Mouse (Mus musculus): ENCODE measurements around the gene Ppp1r37. TPM values are rescaled to one million over a fixed set of nuclear protein-coding genes. Genes with fewer than 3 reads are reported as not detected.

Gene Ppp1r37
- polyA plus RNA-seq, 1 experiment from 2014 or later: 12.9 TPM

DNA sequence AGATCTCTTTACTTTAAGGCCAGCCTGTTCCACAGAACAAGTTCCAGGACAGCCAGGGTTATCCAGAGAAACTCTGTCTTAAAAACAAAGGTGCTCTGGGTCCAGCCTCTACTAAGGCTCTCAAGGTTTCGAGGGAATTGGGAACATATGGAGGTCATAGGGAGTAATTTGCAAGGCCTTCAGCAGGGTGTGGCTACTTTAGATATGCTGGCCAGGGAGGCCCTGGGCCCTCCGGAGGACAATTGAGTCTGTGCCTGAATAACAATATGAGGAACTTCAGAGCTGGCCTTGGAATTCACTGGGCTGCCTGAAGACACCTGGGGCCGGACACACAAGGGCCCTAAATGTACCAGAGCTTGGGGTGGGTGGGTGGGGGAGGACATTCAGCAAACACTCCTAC is 12.7 kb upstream of the Ppp1r37 start:
- no peak overlapping the region for H3K27ac ChIP-seq
- H3K4me3 ChIP-seq (replicated peaks; ENCODE audit: low read length): no peak overlapping the region
- peaks cover 50% of the 10 kb centered on the region for H3K27me3 ChIP-seq (ENCODE audit: control insufficient read depth, insufficient read depth, low read length)
- no peak for ATAC-seq (ENCODE audit: low FRiP score)
- H3K9me3 ChIP-seq (ENCODE audit: control insufficient read depth, low read length): no peaks in the 10 kb centered on the region
- H3K36me3 ChIP-seq (replicated peaks; ENCODE audit: control insufficient read depth, insufficient read depth): peaks cover 8% of the 10 kb centered on the region
- peaks cover 20% of the 10 kb centered on the region for H3K4me1 ChIP-seq (replicated peaks; ENCODE audit: control insufficient read depth, insufficient read depth, low read length)
- H3K4me2 ChIP-seq (replicated peaks): no peak overlapping the region
- H3K9ac ChIP-seq: no peak overlapping the region
- DNase-seq (ENCODE audit: low spot score): no peak
- WGBS: 61% methylated on average over 3 of the region's 3 CpGs

DNA sequence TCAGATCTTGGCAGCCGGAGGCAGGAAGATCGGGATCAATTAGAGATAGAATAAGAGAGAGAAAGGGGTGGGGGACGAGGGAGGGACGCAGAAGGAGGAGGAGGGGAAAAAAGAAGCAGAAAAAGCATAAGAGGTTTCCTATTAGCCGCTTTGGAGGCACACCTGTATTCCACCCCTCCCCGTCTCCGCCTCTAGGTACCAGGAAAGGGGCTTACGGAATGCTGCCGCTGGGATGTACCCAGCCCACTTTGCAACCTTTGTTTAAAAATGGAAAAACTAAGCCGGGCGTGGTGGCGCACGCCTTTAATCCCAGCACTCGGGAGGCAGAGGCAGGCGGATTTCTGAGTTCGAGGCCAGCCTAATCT is 10.9 kb upstream of the Ppp1r37 start:
- Histone ChIP-seq H3K27ac (peak overlapping the region; percentile 58), H3K4me2 (replicated peaks) (peak overlapping the region; percentile 87), H3K4me3 (replicated peaks; ENCODE audit: low read length) (peak overlapping the region; percentile 75), H3K4me1 (replicated peaks; ENCODE audit: control insufficient read depth, insufficient read depth, low read length) (peaks cover 20% of the 10 kb centered on the region), H3K27me3 (ENCODE audit: control insufficient read depth, insufficient read depth, low read length) (peaks cover 38% of the 10 kb centered on the region), H3K36me3 (replicated peaks; ENCODE audit: control insufficient read depth, insufficient read depth) (peaks cover 9% of the 10 kb centered on the region), H3K9me3 (ENCODE audit: control insufficient read depth, low read length) (no peaks in the 10 kb centered on the region), H3K9ac (peak overlapping the region; percentile 63)
- DNase-seq (ENCODE audit: low spot score) (no peak), ATAC-seq (ENCODE audit: low FRiP score) (no peak; the same call in 1 of the 2 replicates)
- WGBS: 29% methylated on average over 15 of the region's 16 CpGs

DNA sequence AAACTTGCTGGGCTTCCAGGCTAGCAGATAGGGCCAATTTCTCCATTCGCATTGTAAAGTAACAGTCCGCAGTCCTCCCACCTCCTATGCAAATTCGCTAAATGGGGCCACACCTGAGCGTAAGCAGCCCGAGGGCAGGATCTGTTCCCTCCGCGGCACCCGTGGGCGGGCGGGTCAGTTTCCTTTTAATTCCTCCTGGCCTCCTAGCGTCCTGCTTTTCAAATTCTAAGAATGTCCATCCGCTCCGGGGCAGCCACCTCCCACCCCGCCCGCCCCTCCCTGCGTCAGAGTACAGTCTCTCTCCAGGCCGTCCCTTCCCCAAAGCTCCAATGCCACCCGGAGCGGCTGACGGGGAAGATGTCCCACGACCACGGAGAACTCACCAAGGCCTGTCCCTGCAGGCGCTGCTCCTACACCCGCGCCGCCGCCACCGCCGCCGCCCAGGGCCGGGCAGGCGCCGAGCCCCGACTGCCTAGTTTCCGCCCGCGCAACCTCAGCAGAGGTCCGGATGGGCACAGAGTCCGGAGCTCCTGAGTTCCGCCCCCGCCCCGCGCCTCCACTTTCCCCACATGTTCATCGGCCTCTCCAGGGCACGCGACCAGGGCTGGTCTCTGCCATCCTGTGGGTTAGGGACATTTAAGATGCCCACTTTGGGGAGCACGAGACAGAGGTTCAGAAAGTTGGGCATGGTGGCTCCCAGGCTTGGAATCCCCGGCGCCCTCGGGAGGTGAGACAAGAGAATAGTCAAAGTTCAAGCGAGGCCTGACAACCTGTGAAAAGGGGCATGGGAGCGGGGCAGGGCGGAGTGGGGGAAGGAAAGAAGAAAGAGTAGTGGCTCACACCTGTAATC is 10.3 kb upstream of the Ppp1r37 start:
- Histone ChIP-seq H3K36me3 (replicated peaks; ENCODE audit: control insufficient read depth, insufficient read depth) (peaks cover 13% of the 10 kb centered on the region), H3K4me1 (replicated peaks; ENCODE audit: control insufficient read depth, insufficient read depth, low read length) (peaks cover 20% of the 10 kb centered on the region), H3K9ac (peak overlapping the region; percentile 63), H3K27me3 (ENCODE audit: control insufficient read depth, insufficient read depth, low read length) (peaks cover 32% of the 10 kb centered on the region), H3K4me3 (replicated peaks; ENCODE audit: low read length) (peak overlapping the region; percentile 75), H3K4me2 (replicated peaks) (peak overlapping the region; percentile 87), H3K27ac (peak overlapping the region; percentile 58), H3K9me3 (ENCODE audit: control insufficient read depth, low read length) (no peaks in the 10 kb centered on the region)
- DNase-seq (ENCODE audit: low spot score) (peak; percentile 79), ATAC-seq (ENCODE audit: low FRiP score) (peak; percentile 87)
- WGBS: under 1% methylated on average over 53 of the region's 53 CpGs

DNA sequence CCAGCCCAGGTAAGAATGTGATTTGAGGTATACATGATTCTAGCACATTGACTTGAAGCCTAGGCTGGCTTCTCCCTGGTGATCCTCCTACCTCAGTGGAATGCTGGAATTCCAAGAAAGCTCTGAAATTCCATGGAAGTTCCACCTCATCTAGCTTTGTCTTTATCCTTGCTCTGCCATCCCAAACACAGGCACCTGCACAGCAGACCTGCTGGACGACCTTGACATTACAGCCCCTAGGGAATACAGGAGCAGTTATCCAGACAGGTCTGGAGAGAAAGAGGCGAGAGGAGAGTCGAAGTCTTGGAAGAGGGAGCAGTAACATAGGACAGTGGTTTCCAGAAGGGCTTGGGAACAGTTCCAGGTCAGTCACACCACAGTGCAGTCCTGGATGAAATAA is 6.8 kb upstream of the Ppp1r37 start:
- Histone ChIP-seq H3K9me3 (ENCODE audit: control insufficient read depth, low read length) (no peaks in the 10 kb centered on the region), H3K4me2 (replicated peaks) (no peak overlapping the region), H3K27me3 (ENCODE audit: control insufficient read depth, insufficient read depth, low read length) (no peaks in the 10 kb centered on the region), H3K27ac (no peak overlapping the region), H3K9ac (no peak overlapping the region), H3K4me1 (replicated peaks; ENCODE audit: control insufficient read depth, insufficient read depth, low read length) (peaks cover 12% of the 10 kb centered on the region), H3K36me3 (replicated peaks; ENCODE audit: control insufficient read depth, insufficient read depth) (peaks cover 25% of the 10 kb centered on the region), H3K4me3 (replicated peaks; ENCODE audit: low read length) (no peak overlapping the region)
- whole genome bisulfite sequencing: 92% methylated on average over 3 of the region's 3 CpGs
- no peak for ATAC-seq (ENCODE audit: low FRiP score)
- no peak for DNase-seq (ENCODE audit: low spot score)

DNA sequence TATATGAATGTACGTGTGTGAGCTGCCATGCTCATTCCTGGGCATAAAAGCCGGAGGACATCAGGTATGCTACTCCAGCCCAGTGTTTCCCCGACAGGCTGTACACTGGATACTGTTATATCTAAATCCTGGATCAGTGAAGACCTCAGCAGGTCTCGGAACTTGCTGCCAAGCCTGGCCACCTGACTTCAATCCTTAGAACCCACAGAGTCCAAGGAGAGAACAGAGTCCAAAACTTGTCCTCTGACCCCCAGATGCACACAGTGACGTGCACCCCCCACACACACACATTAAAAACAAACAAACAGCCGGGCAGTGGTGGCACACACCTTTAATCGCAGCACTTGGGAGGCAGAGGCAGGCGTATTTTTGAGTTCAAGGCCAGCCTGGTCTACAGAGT is 4.5 kb upstream of the Ppp1r37 start:
- Histone ChIP-seq H3K27me3 (ENCODE audit: control insufficient read depth, insufficient read depth, low read length) (no peaks in the 10 kb centered on the region), H3K9ac (no peak overlapping the region), H3K4me3 (replicated peaks; ENCODE audit: low read length) (no peak overlapping the region), H3K4me1 (replicated peaks; ENCODE audit: control insufficient read depth, insufficient read depth, low read length) (peaks cover 15% of the 10 kb centered on the region), H3K36me3 (replicated peaks; ENCODE audit: control insufficient read depth, insufficient read depth) (peaks cover 32% of the 10 kb centered on the region), H3K27ac (no peak overlapping the region), H3K4me2 (replicated peaks) (no peak overlapping the region), H3K9me3 (ENCODE audit: control insufficient read depth, low read length) (no peaks in the 10 kb centered on the region)
- 96% methylated on average over 8 of the region's 8 CpGs for WGBS
- no peak for DNase-seq (ENCODE audit: low spot score)
- no peak for ATAC-seq (ENCODE audit: low FRiP score)

DNA sequence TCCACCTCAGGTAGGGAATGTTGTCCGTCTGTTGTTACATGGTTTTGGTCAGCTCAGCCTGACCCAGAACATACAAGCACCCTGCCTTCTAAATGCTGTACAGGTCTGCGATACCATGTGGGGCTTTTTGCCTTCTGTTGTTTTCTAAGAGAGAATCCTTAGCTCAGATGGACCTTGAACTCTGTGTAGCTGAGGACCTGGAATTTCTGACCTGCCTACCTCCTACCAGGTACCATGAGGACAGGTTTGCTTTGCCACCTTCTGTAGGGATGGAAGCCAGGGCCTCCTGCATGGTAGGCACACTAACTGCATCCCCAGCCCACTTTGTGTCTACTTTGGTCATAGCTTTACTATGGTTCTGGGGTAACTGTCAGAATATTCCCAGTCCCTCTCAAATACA is 2.9 kb upstream of the Ppp1r37 start:
- H3K9me3 ChIP-seq (ENCODE audit: control insufficient read depth, low read length): no peaks in the 10 kb centered on the region
- no peak for DNase-seq (ENCODE audit: low spot score)
- no peak overlapping the region for H3K4me3 ChIP-seq (replicated peaks; ENCODE audit: low read length)
- H3K36me3 ChIP-seq (replicated peaks; ENCODE audit: control insufficient read depth, insufficient read depth): peaks cover 32% of the 10 kb centered on the region
- no peak overlapping the region for H3K4me2 ChIP-seq (replicated peaks)
- no peaks in the 10 kb centered on the region for H3K27me3 ChIP-seq (ENCODE audit: control insufficient read depth, insufficient read depth, low read length)
- peaks cover 12% of the 10 kb centered on the region for H3K4me1 ChIP-seq (replicated peaks; ENCODE audit: control insufficient read depth, insufficient read depth, low read length)
- 98% methylated on average over 2 of the region's 2 CpGs for WGBS
- ATAC-seq (ENCODE audit: low FRiP score): no peak
- H3K27ac ChIP-seq: no peak overlapping the region
- H3K9ac ChIP-seq: no peak overlapping the region

DNA sequence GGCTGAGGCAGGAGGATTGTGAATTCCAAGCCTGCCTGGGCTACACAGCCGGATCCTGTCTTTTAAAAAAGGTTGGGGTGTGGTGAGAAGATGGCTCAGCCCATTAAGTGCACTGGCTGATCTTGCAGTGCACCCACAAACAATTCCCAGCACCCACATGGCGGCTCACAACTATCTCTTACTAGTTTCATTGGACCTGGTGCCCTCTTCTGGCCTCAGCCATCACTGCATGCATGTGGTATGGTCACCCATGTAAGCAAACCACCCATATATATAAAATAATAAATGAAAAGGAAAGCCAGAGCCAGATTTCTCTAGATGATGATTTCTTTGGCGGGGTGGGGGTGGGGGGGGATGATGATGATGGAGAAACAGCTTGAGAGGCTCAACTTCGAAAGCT is 1.6 kb upstream of the Ppp1r37 start:
- 90% methylated on average over 4 of the region's 4 CpGs for WGBS
- no peak for ATAC-seq (ENCODE audit: low FRiP score)
- no peak overlapping the region for H3K9ac ChIP-seq

DNA sequence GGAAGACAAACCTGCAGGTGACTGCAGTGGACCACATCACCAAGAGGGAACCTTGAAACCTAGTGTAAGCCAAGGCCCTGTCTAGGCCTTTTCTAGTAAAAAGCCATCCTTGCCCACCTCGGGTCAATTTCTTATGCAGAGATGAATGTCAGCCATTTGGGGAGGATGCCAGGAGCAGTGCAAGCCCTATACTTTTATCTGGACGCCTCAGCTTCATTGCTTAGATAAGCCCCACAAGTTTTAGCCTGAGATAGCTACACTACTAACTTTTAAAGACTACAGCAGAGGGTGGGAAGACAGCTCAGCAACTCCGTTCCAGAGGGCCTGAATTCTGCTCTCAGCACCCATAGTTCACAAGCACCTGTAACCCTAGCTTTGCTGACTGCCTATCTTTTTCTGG is 1.0 kb upstream of the Ppp1r37 start:
- DNase-seq (ENCODE audit: low spot score): no peak
- WGBS: 93% methylated on average over 3 of the region's 3 CpGs
- no peak for ATAC-seq (ENCODE audit: low FRiP score)
- Histone ChIP-seq H3K36me3 (replicated peaks; ENCODE audit: control insufficient read depth, insufficient read depth) (peaks cover 24% of the 10 kb centered on the region), H3K9ac (no peak overlapping the region), H3K4me1 (replicated peaks; ENCODE audit: control insufficient read depth, insufficient read depth, low read length) (peaks cover 32% of the 10 kb centered on the region), H3K27me3 (ENCODE audit: control insufficient read depth, insufficient read depth, low read length) (no peaks in the 10 kb centered on the region), H3K9me3 (ENCODE audit: control insufficient read depth, low read length) (no peaks in the 10 kb centered on the region), H3K27ac (no peak overlapping the region), H3K4me3 (replicated peaks; ENCODE audit: low read length) (no peak overlapping the region), H3K4me2 (replicated peaks) (no peak overlapping the region)

More for the DNA sequence above, 1.6 kb upstream of the Ppp1r37 start:
- no peak for DNase-seq (ENCODE audit: low spot score)
- Histone ChIP-seq H3K4me1 (replicated peaks; ENCODE audit: control insufficient read depth, insufficient read depth, low read length) (peaks cover 26% of the 10 kb centered on the region), H3K27me3 (ENCODE audit: control insufficient read depth, insufficient read depth, low read length) (no peaks in the 10 kb centered on the region), H3K36me3 (replicated peaks; ENCODE audit: control insufficient read depth, insufficient read depth) (peaks cover 28% of the 10 kb centered on the region), H3K4me3 (replicated peaks; ENCODE audit: low read length) (no peak overlapping the region), H3K9me3 (ENCODE audit: control insufficient read depth, low read length) (no peaks in the 10 kb centered on the region), H3K27ac (no peak overlapping the region), H3K4me2 (replicated peaks) (no peak overlapping the region)

DNA sequence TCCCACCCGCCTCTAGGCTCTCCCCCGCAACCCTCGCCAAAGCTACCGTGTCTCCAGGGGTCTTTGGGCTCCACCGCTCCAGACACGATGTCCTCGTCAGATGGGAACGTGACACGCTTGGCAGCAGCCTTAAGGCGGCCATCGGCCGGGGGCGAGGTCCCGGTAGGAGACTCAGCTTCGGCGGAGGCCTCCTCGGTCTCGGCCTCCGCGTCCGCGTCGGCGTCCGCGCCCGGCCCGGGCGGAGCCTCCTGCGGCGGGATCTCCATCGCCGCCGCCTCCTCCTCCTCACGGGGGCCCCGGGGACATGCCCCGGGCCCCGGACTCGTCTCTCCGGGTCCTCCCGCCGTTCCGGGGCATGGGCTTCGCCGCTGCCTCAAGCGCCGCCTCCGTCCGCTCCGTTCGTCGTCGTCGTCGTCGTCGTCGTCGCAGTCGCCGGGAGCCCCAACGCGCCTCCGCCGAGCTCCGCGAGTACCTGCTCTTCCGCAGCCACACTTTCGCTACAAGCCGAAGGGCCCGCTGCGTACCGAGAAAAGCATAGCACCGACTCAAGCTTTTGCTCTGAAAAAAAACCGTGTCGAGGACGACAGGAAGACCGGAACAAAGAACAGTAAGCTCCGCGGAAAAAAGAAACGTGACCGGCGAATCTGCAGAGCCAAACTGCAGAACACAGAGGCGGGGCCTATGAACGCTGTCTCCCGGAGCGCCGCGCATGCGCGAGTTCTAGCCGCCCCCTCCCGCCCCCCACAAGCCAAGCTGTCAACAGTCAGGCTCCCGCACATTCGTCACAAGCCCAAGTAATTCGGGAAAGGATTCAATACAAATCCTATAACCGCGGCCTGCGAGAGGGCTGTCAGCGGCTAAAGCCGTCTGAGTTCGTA is 872 bp downstream of the Ppp1r37 start:
- Histone ChIP-seq H3K27me3 (ENCODE audit: control insufficient read depth, insufficient read depth, low read length) (no peaks in the 10 kb centered on the region), H3K36me3 (replicated peaks; ENCODE audit: control insufficient read depth, insufficient read depth) (peaks cover 18% of the 10 kb centered on the region), H3K4me2 (replicated peaks) (peak overlapping the region; percentile 97), H3K4me1 (replicated peaks; ENCODE audit: control insufficient read depth, insufficient read depth, low read length) (peaks cover 36% of the 10 kb centered on the region), H3K9ac (peak overlapping the region; percentile 96), H3K4me3 (replicated peaks; ENCODE audit: low read length) (peak overlapping the region; percentile 99), H3K9me3 (ENCODE audit: control insufficient read depth, low read length) (no peaks in the 10 kb centered on the region), H3K27ac (peak overlapping the region; percentile 98)
- DNase-seq (ENCODE audit: low spot score): peak; percentile 98
- ATAC-seq (ENCODE audit: low FRiP score): peak; percentile 92
- under 1% methylated on average over 97 of the region's 102 CpGs for WGBS
